Mouse (Mus musculus): ENCODE data around the gene Atp1a4. TPM values are rescaled to one million over a fixed set of nuclear protein-coding genes. Genes with fewer than 3 reads are reported as not detected.

Atp1a4 gene
- polyA plus RNA-seq, 1 experiment from 2014 or later, result not detected

DNA sequence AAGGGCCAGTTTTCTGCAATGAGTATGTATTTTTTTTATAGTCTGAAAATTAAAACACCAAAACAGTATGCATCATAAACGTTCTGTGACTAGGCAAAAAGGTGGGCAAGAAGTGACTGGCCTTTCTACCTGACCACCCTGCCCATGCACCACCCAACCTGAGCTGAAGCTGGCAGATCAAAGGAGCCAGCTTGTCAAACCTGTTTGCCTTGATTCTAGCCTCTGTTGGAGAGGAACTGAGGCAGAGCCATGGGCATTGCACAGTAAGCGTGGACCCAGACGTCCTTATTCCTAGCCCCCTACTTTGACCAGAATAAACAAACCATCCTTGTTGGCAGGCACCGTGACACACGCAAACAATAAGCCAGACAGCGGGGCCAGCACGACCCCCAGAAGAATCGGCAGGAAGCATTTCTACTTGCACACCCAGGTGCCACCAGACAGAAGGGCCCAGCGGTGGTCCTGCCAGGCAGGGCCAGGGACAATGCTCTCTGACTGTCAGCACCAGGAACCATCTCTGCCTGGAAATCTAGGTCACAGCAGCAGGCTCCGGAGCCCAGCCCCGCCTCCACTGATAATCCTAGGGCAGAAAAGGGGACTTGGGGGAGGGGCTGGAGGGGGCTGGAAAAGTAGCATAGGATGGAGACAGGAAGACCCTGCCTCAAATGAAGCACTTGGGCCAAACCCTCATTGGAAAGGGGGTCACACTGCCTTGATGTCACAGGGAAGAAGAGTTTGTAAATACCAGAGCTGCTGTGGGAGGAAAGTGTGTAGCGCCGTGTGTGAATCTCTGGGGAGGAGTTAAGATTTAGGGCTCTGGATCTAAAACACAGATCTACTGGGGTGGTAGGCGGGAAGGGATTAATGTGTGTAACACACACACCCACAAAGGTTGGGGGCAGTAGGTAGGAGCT is 56.0 kb downstream of the Atp1a4 start:
- peak overlapping the region; percentile 95 for H3K27ac ChIP-seq
- no peak for ATAC-seq (ENCODE audit: low FRiP score)
- peaks cover 31% of the 10 kb centered on the region for H3K36me3 ChIP-seq
- no peaks in the 10 kb centered on the region for H3K9me3 ChIP-seq
- no peaks in the 10 kb centered on the region for H3K27me3 ChIP-seq
- peaks cover 74% of the 10 kb centered on the region for H3K4me1 ChIP-seq (replicated peaks)
- peak overlapping the region; percentile 17 for H3K4me3 ChIP-seq
- peak overlapping the region; percentile 70 for H3K4me2 ChIP-seq
- 6% methylated on average over 14 of the region's 14 CpGs for WGBS
- peak overlapping the region; percentile 69 for H3K9ac ChIP-seq

DNA sequence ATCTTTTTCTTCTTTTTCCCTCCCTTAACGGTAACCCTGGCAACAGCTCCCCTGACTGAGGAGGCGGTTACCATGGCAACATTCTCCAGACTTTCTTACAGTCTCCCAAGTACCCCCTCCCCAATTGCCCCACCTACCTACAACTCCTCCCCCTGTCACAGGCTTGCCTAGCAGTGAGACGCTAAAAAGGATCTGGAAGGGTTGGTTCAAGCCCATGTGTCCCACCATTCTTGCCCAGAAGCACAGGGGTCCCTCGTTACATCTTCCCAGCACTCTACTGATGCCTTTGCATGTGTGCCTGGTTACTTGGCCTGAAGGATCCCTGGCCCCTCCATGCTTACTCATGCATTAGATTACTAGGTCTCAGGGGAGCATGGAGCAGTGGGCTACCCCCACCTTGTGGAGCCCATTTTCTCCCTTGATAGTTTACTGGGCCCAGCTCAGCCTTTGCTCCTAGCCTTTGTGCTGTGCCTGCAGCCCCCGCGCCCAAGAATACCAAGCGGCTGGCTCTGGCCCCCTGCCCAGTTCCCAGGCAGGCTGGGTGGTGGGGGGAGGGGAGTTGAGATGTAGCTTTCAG is 57.3 kb downstream of the Atp1a4 start:
- Histone ChIP-seq H3K9ac (peak overlapping the region; percentile 46; the same call in 1 of the 2 replicates), H3K4me2 (peak overlapping the region; percentile 70), H3K4me1 (replicated peaks) (peaks cover 67% of the 10 kb centered on the region), H3K36me3 (peaks cover 44% of the 10 kb centered on the region), H3K27ac (peak overlapping the region; percentile 95), H3K9me3 (no peaks in the 10 kb centered on the region), H3K4me3 (peak overlapping the region; percentile 5; the same call in 1 of the 2 replicates), H3K27me3 (no peaks in the 10 kb centered on the region)
- ATAC-seq (ENCODE audit: low FRiP score), result peak; percentile 66
- 4% methylated on average over 7 of the region's 7 CpGs for WGBS

DNA sequence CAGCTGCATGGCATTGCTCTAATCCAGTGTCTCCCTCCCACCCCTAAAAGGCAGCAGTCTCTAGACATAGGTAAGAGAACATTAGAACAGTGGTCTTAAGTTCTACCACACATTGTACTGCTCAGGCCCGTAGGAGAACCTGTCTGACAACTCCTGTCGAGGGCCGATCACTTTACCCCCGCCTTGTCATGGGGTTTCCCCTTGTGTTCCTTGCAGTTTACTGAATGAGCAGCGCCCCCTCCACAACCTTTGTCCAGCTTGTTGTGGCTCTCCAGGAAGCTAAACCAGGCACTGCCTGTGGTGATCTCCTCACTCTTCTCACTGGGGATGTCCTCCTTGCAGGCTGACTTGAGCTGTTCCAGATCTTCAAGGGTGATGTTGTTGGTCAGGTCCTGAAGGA is 58.1 kb downstream of the Atp1a4 start:
- Histone ChIP-seq H3K27me3 (no peaks in the 10 kb centered on the region), H3K4me1 (replicated peaks) (peaks cover 60% of the 10 kb centered on the region), H3K9me3 (no peaks in the 10 kb centered on the region), H3K27ac (peak overlapping the region; percentile 95), H3K4me3 (no peak overlapping the region), H3K9ac (peak overlapping the region; percentile 21; the same call in 1 of the 2 replicates), H3K36me3 (peaks cover 52% of the 10 kb centered on the region), H3K4me2 (peak overlapping the region; percentile 70; the same call in 1 of the 2 replicates)
- no peak for ATAC-seq (ENCODE audit: low FRiP score)
- WGBS, result 73% methylated on average over 5 of the region's 5 CpGs

DNA sequence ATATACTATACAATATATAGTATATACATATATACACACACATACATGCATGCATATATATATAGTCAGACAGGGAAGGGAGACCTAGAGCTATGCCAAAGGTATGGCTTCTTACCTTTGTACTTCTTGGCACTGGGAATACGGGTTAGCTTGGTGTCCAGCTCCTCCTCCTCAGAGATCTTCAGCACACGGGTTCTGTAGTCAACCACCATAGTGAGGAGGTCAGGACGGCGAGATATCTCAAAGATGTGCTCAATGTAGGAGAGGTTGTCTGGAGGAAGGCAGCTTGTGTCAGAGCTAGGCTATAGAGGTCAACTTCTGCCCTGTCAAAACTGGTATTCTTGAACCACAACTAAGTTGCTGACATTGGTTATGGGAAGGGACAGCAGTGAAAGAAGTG is 59.2 kb downstream of the Atp1a4 start:
- Histone ChIP-seq H3K27me3 (no peaks in the 10 kb centered on the region), H3K36me3 (peaks cover 64% of the 10 kb centered on the region), H3K4me1 (replicated peaks) (peaks cover 49% of the 10 kb centered on the region), H3K4me2 (no peak overlapping the region), H3K4me3 (no peak overlapping the region), H3K9ac (no peak overlapping the region), H3K9me3 (no peaks in the 10 kb centered on the region), H3K27ac (no peak overlapping the region)
- ATAC-seq (ENCODE audit: low FRiP score), result no peak
- 90% methylated on average over 4 of the region's 4 CpGs for WGBS

DNA sequence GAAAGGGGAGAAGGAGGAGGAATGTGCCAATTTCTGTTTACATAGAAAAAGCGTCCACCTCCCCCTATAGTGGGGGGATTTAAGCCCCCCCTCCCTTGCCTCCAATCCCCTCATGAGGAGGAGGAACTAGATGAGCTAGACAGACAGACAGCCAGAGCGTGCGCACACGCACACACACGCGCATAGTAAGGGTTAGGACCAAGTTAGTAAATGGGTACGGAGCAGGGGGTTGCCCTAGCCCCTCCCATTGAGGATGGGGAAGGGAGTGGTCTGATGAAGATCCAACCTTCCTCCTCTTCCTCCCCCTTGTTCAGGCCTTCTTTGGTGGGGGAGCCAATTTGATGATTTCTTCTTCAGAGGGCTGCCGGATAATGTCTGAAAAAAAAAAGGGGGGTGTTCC is 59.9 kb downstream of the Atp1a4 start:
- WGBS, result 85% methylated on average over 8 of the region's 8 CpGs
- no peak overlapping the region for H3K4me2 ChIP-seq
- no peaks in the 10 kb centered on the region for H3K27me3 ChIP-seq
- H3K4me1 ChIP-seq (replicated peaks), result peaks cover 42% of the 10 kb centered on the region
- ATAC-seq (ENCODE audit: low FRiP score), result no peak
- H3K9me3 ChIP-seq, result no peaks in the 10 kb centered on the region
- H3K9ac ChIP-seq, result no peak overlapping the region
- no peak overlapping the region for H3K4me3 ChIP-seq
- H3K36me3 ChIP-seq, result peaks cover 70% of the 10 kb centered on the region
- peak overlapping the region; percentile 71; the same call in 1 of the 2 replicates for H3K27ac ChIP-seq

DNA sequence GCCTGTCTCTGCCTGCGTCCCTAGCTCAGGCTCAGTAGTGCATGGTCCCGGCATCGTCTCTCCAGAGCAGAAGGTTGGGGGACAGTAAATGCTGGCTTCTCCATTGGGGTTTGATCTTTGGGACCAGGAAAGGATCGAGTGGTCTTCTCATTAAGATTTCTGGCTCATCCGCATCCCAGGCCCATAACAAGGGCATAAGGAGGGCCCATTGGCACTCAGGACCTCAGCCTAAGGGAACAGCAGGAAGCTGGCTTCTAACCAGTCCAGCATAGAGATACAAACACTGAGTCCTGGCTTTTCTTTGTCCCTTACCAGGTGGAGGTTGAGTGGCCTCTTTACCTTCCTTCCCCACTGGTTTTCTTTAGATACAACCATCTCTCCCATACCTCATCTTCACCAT is 60.4 kb downstream of the Atp1a4 start:
- peaks cover 70% of the 10 kb centered on the region for H3K36me3 ChIP-seq

DNA sequence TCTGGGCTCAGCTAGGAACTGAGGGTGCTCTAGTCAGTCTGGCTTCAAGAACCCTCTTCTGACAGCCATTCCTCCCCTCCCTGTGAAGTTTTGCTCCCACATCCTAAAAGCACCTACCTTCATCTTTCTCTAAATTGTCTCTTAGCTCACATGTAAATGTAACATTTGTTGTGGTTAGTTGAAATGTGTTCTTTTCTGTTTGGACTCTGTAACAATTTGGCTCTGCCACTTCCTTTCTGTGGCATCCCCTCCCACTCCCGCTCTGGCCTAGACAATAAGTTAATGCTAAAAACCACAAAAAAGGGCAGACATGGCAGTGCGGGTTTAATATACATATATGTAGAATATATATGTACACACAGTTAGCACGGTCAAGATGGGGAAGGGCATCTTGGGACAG is 61.1 kb downstream of the Atp1a4 start:
- 89% methylated on average over 3 of the region's 3 CpGs for WGBS
- H3K4me3 ChIP-seq, result no peak overlapping the region
- ATAC-seq (ENCODE audit: low FRiP score), result no peak

More for the DNA sequence above, 60.4 kb downstream of the Atp1a4 start:
- WGBS, result 82% methylated on average over 5 of the region's 5 CpGs
- Histone ChIP-seq H3K9ac (no peak overlapping the region), H3K27me3 (no peaks in the 10 kb centered on the region), H3K4me1 (replicated peaks) (peaks cover 37% of the 10 kb centered on the region), H3K4me2 (no peak overlapping the region), H3K27ac (peak overlapping the region; percentile 71), H3K4me3 (no peak overlapping the region), H3K9me3 (no peaks in the 10 kb centered on the region)
- no peak for ATAC-seq (ENCODE audit: low FRiP score)

DNA sequence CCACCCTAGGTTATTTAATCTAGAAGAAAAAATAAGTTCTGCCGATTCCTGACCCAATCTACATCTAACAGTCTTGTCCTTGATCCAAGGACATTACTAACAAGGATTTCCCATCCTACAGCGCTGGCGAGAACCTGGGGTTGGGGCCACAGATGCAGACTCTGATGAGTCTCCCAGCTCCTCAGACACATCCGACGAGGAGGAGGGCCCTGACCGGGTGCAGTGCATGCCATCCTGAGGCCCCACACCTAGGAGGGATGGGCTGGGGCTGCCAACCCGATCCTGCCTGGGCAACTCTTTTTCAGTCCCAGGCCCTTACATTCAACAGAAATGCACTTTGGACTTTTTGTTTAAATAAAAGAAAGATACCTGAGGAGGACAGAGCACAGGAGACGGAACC is 63.8 kb downstream of the Atp1a4 start:
- Histone ChIP-seq H3K36me3 (peaks cover 89% of the 10 kb centered on the region), H3K27ac (peak overlapping the region; percentile 32), H3K9ac (peak overlapping the region; percentile 19; the same call in 1 of the 2 replicates), H3K9me3 (no peaks in the 10 kb centered on the region), H3K4me2 (no peak overlapping the region), H3K4me3 (no peak overlapping the region), H3K4me1 (replicated peaks) (peaks cover 3% of the 10 kb centered on the region; the same call in 1 of the 2 replicates), H3K27me3 (no peaks in the 10 kb centered on the region)
- no peak for ATAC-seq (ENCODE audit: low FRiP score)
- WGBS, result 77% methylated on average over 8 of the region's 8 CpGs

More for the DNA sequence above, 61.1 kb downstream of the Atp1a4 start:
- no peaks in the 10 kb centered on the region for H3K9me3 ChIP-seq
- H3K4me1 ChIP-seq (replicated peaks), result peaks cover 30% of the 10 kb centered on the region
- no peak overlapping the region for H3K9ac ChIP-seq
- H3K36me3 ChIP-seq, result peaks cover 77% of the 10 kb centered on the region
- no peak overlapping the region for H3K4me2 ChIP-seq
- H3K27me3 ChIP-seq, result no peaks in the 10 kb centered on the region
- no peak overlapping the region for H3K27ac ChIP-seq

DNA sequence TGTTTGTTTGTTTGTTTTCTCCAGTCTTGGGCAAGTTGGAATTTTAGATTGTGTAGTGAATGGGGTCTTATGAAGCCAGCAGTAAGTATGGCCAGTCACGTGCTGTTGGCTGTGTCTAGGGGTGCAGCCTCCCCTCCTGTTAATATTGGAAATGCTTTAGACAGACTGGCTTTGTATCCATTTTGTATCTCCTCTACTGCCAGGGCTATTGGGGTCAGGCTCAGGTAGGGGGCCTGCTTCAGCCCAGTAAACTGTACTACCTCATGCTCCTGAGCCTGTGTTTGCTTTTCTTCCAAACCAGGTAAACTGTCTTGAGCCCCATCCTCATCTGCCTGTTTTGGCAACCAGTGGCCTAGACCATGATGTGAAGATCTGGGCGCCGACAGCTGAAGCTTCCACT is 66.0 kb downstream of the Atp1a4 start:
- Histone ChIP-seq H3K27me3 (no peaks in the 10 kb centered on the region), H3K36me3 (peaks cover 86% of the 10 kb centered on the region), H3K4me1 (replicated peaks) (no peaks in the 10 kb centered on the region), H3K9ac (no peak overlapping the region), H3K4me3 (no peak overlapping the region), H3K4me2 (no peak overlapping the region), H3K27ac (0 out of 2 replicates have a peak overlapping the region, but pooled peaks have one; percentile 9), H3K9me3 (no peaks in the 10 kb centered on the region)
- WGBS, result 93% methylated on average over 3 of the region's 3 CpGs
- ATAC-seq (ENCODE audit: low FRiP score), result no peak

DNA sequence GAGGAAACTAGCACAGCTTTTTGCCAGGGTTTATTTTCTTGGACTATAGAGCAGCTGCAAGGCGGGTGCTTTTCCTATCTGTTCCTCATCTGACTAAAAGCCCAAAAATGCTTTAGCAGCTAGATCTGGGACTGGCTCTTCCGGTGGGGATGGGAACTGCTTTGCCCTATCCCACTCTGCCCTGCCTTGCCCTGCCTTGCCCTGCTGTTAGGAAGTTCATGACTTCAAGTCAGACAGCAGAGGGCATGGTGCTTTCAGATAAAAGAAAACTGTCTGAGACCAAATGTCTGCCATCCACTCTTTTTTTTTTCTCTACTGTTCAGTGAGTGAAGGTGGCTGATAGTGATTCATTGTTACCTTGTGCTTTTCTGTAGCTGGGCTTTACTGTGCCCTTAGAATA is 66.6 kb downstream of the Atp1a4 start:
- Histone ChIP-seq H3K9me3 (no peaks in the 10 kb centered on the region), H3K4me2 (no peak overlapping the region), H3K4me1 (replicated peaks) (no peaks in the 10 kb centered on the region), H3K36me3 (peaks cover 86% of the 10 kb centered on the region), H3K4me3 (no peak overlapping the region), H3K27ac (no peak overlapping the region; the same call in 1 of the 2 replicates), H3K27me3 (no peaks in the 10 kb centered on the region), H3K9ac (no peak overlapping the region; the same call in 1 of the 2 replicates)
- no peak for ATAC-seq (ENCODE audit: low FRiP score)
- WGBS, result 92% methylated on average over 2 of the region's 2 CpGs

DNA sequence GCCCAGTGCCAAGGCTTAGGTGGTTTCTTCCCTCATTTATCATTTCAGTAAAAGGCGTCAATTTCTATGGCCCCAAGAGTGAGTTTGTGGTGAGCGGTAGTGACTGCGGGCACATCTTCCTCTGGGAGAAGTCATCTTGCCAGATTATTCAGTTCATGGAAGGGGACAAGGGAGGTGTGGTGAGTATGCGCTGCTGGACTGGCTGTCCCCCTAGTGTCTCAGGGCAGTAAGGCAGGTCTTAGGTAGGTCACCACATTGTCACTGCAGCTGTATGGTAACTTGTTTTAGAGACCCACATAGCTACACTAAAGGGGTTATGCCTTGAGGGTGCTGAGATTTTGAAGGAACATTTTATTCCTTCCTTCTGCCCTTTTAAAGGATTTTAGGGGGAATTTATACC is 69.3 kb downstream of the Atp1a4 start:
- Histone ChIP-seq H3K9ac (no peak overlapping the region), H3K27me3 (no peaks in the 10 kb centered on the region), H3K9me3 (no peaks in the 10 kb centered on the region), H3K4me1 (replicated peaks) (no peaks in the 10 kb centered on the region), H3K36me3 (peaks cover 71% of the 10 kb centered on the region), H3K4me3 (no peak overlapping the region), H3K4me2 (no peak overlapping the region), H3K27ac (no peak overlapping the region)
- WGBS, result 63% methylated on average over 4 of the region's 4 CpGs
- no peak; the same call in 1 of the 2 replicates for ATAC-seq (ENCODE audit: low FRiP score)

DNA sequence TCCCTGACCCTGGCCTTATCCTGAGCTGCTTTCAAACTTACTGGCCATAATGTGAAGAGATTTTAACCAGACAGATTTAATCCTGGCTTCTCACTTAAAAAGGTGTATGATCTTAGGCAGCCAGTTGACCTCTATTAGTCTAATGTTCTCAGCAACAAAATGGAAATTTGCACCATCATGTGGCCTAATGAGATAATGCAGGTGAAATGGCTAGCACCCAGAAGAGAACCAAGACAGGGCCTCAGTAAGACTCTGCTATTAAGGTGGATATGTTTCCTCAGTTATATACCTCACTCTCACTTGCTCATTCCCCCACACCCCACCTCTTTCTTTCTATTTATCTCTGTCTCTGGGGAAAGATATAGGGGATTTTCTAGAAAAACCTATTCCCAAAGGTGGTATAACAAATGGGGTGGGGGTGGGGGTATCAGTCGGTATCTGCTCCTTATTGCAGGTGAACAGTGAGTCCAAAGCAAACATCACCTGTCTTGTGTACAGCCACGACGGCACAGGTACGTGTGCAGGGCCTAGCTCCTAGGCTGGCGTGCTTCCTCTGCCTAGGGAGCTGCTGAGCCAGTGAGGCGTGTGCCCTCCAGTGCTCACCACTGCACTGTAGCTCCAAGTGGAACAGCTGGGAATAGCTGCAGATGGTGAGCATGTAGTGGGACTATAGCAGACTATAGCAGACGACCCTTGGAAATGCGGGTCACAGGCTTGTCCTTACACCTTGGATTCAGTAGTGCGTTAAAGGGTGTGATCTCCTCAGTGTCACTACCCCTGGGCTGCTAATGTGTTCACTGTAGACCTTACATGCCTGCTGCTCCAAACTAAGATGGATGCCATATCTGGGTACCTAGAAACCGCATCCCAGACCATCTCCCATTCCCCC is 71.6 kb downstream of the Atp1a4 start:
- Histone ChIP-seq H3K9ac (no peak overlapping the region), H3K4me1 (replicated peaks) (no peaks in the 10 kb centered on the region), H3K4me2 (no peak overlapping the region), H3K27me3 (no peaks in the 10 kb centered on the region), H3K4me3 (no peak overlapping the region), H3K9me3 (no peaks in the 10 kb centered on the region), H3K27ac (no peak overlapping the region), H3K36me3 (peaks cover 63% of the 10 kb centered on the region)
- no peak for ATAC-seq (ENCODE audit: low FRiP score)
- 94% methylated on average over 10 of the region's 10 CpGs for WGBS

Measured in hindbrain, embryonic 13.5 days (tissue).